Mouse (Mus musculus) erythroblast, embryonic 14.5 days (primary cell): Measurements from ENCODE around the gene Tnk2.
A peak's percentile ranks its signal among the peaks of the same experiment; 100 is the strongest.

ENCODE experiments used
- GATA1 ChIP-seq: IDR thresholded peaks from 2 replicates; pipeline ENCODE4 v1.6.1; 2012; ENCODE audit warnings: low read length, inconsistent platforms, mixed read lengths
- TAL1 ChIP-seq: IDR thresholded peaks from 3 replicates; pipeline ENCODE4 v1.6.1; 2012; ENCODE audit warnings: low read length, inconsistent platforms, mixed read lengths

DNA sequence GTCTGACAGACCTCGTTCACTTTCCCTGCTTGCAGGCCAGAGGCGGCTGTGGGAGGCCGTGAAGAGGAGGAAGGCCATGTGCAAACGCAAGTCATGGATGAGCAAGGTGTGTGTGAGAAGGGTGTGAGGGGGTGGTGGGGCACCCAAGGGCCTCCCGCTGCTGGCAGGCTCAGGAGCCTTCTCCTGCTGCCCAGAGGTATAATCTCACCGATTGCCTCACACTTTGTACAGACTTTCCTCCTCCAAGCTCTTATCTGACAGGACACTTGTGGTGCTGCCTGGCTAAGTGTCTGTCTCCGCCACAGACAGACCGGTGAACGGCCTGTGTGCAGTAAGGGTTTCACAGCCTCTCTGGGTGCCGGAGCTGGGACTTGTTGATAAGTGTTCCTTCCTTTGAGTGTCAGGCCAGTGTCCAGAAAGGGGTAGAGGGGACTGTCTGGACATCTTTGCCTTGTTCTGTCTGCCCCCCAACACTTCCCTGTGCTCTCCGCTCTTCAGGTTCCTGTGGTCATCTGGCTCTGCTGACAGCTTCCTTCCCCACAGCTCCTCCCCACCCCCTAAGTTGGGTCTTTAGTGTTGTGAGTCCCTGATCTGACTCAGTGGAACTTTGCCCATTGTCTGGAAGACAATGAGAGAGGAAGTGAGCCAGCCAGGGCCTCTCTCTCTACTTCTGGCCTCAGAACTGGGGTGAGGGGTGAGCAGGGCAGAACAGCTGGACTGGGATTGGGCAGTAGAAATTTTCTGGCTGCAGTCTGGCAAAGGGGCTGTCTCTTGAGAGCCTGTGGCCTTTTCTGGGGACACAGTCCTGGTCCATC, 22.4 kb downstream of the Tnk2 start:
- TF ChIP-seq GATA1 (peak; percentile 78), TAL1 (peak; percentile 70)
